Mouse (Mus musculus) CH12.LX (cell line): ENCODE results near the gene Camkk2. TPM values are rescaled to one million over a fixed set of nuclear protein-coding genes. Genes with fewer than 3 reads are reported as not detected.

ENCODE experiments used
- DNase-seq: peaks from one replicate; pipeline ENCODE4 v3.0.0-alpha.2; 2013; ENCODE audit errors: extremely low read depth
- H3K27ac ChIP-seq: 2 replicates; pipeline ENCODE4 v1.5.1; 2012; ENCODE audit warnings: low read depth, mild to moderate bottlenecking, control low read depth, moderate library complexity; ENCODE audit not compliant: insufficient read depth
- H3K27me3 ChIP-seq: replicated peaks from 2 replicates; pipeline ENCODE3; 2012; ENCODE audit warnings: inconsistent platforms
- H3K36me3 ChIP-seq, 2 experiments: replicated peaks in 1 of 2; 2 replicates each; pipeline versions ENCODE3 to v1.6.1; 2012; ENCODE audit warnings: inconsistent platforms in 1 of 2, low read length in 1 of 2, mild to moderate bottlenecking in 1 of 2, mixed read lengths in 1 of 2, moderate library complexity in 1 of 2; ENCODE audit not compliant: control insufficient read depth in 1 of 2, insufficient read depth in 1 of 2
- H3K4me1 ChIP-seq, 2 experiments: 2 replicates each; pipeline ENCODE4 v1.6.1; 2012; ENCODE audit warnings: inconsistent platforms in 1 of 2, moderate library complexity in 1 of 2; ENCODE audit not compliant: insufficient read depth in 2 of 2, control insufficient read depth in 1 of 2
- H3K4me2 ChIP-seq: 2 replicates; pipeline ENCODE4 v1.6.1; 2012; ENCODE audit warnings: low read depth, mild to moderate bottlenecking, control low read depth; ENCODE audit not compliant: poor library complexity, insufficient read depth, severe bottlenecking
- H3K4me3 ChIP-seq, 3 experiments: fragments of 150-350 bp in 1 of 3; sonication (generic) in 1 of 3; replicated peaks in 1 of 3; 2 replicates each; pipeline versions ENCODE3 to v1.5.1; 2011 to 2012; ENCODE audit warnings: low read depth in 2 of 3, low read length in 2 of 3, mild to moderate bottlenecking in 2 of 3, moderate library complexity in 2 of 3, control low read depth in 1 of 3, improper control_type of control experiment in 1 of 3, inconsistent platforms in 1 of 3, mixed read lengths in 1 of 3; ENCODE audit not compliant: poor library complexity in 1 of 3
- H3K79me2 ChIP-seq: replicated peaks from 2 replicates; pipeline ENCODE4 v1.6.1; 2012; ENCODE audit warnings: mild to moderate bottlenecking, moderate library complexity; ENCODE audit not compliant: control insufficient read depth, poor library complexity, insufficient read depth, severe bottlenecking; ENCODE audit errors: extremely low read depth
- H3K9ac ChIP-seq: 2 replicates; pipeline ENCODE4 v1.6.1; 2012; ENCODE audit warnings: low read depth, mild to moderate bottlenecking, control low read depth, moderate library complexity; ENCODE audit not compliant: insufficient read depth
- H3K9me3 ChIP-seq: replicated peaks from 2 replicates; pipeline ENCODE3; 2012; ENCODE audit warnings: low read length, inconsistent platforms, mixed read lengths
- BHLHE40 ChIP-seq: IDR thresholded peaks from 2 replicates; pipeline ENCODE4 v1.6.1; 2011; ENCODE audit warnings: mild to moderate bottlenecking, low read depth, low read length, improper control_type of control experiment
- CHD1 ChIP-seq: IDR thresholded peaks from 2 replicates; pipeline ENCODE4 v1.6.1; 2012; ENCODE audit warnings: low read depth, low read length, improper control_type of control experiment, inconsistent platforms
- CTCF ChIP-seq, 2 experiments: IDR thresholded peaks in 1 of 2; conservative IDR thresholded peaks in 1 of 2; 2 replicates each; pipeline ENCODE4 v1.5.1; 2011 to 2012; ENCODE audit warnings: low read depth in 2 of 2, low read length in 2 of 2, improper control_type of control experiment in 1 of 2, inconsistent platforms in 1 of 2, mild to moderate bottlenecking in 1 of 2, moderate library complexity in 1 of 2
- EP300 ChIP-seq: IDR thresholded peaks from 2 replicates; pipeline ENCODE4 v1.6.1; 2011; ENCODE audit warnings: low read length, improper control_type of control experiment
- GABPA ChIP-seq: IDR thresholded peaks from 2 replicates; pipeline ENCODE4 v1.6.1; 2012; ENCODE audit warnings: low read depth, low read length, improper control_type of control experiment, inconsistent platforms; ENCODE audit not compliant: insufficient replicate concordance
- HCFC1 ChIP-seq: IDR thresholded peaks from 2 replicates; pipeline ENCODE4 v1.6.1; 2012; ENCODE audit warnings: low read depth, mild to moderate bottlenecking, inconsistent platforms, low read length, improper control_type of control experiment
- IRF4 ChIP-seq: IDR thresholded peaks from 2 replicates; pipeline ENCODE4 v1.6.1; 2014; ENCODE audit warnings: low read depth, mild to moderate bottlenecking, inconsistent platforms, low read length, improper control_type of control experiment
- MAFK ChIP-seq: IDR thresholded peaks from 2 replicates; pipeline ENCODE4 v1.6.1; 2011; ENCODE audit warnings: low read length, improper control_type of control experiment; ENCODE audit not compliant: insufficient replicate concordance
- MXI1 ChIP-seq: IDR thresholded peaks from 2 replicates; pipeline ENCODE4 v1.6.1; 2011; ENCODE audit warnings: mild to moderate bottlenecking, low read depth, low read length, improper control_type of control experiment
- NELFE ChIP-seq: IDR thresholded peaks from 2 replicates; pipeline ENCODE4 v1.6.1; 2011; ENCODE audit warnings: low read depth, low read length, improper control_type of control experiment
- NRF1 ChIP-seq: IDR thresholded peaks from 2 replicates; pipeline ENCODE4 v1.6.1; 2014; ENCODE audit warnings: low read depth, mild to moderate bottlenecking, inconsistent platforms, low read length, improper control_type of control experiment, moderate library complexity
- POLR2A ChIP-seq: IDR thresholded peaks from 2 replicates; pipeline ENCODE4 v1.6.1; 2011; ENCODE audit warnings: low read depth, mild to moderate bottlenecking, improper control_type of control experiment, low read length
- POLR2AphosphoS2 ChIP-seq: IDR thresholded peaks from 2 replicates; pipeline ENCODE4 v1.6.1; 2011; ENCODE audit warnings: low read depth, low read length, improper control_type of control experiment
- RAD21 ChIP-seq: IDR thresholded peaks from 2 replicates; pipeline ENCODE4 v1.6.1; 2011; ENCODE audit warnings: low read depth, mild to moderate bottlenecking, low read length, improper control_type of control experiment, moderate library complexity
- RCOR1 ChIP-seq: conservative IDR thresholded peaks from 2 replicates; pipeline ENCODE4 v1.6.1; 2012; ENCODE audit warnings: low read depth, mild to moderate bottlenecking, inconsistent platforms, low read length, improper control_type of control experiment
- SMC3 ChIP-seq: IDR thresholded peaks from 2 replicates; pipeline ENCODE4 v1.6.1; 2011; ENCODE audit warnings: low read depth, low read length, improper control_type of control experiment
- TBP ChIP-seq: conservative IDR thresholded peaks from 2 replicates; pipeline ENCODE4 v1.6.1; 2011; ENCODE audit warnings: low read depth, low read length, improper control_type of control experiment
- TCF12 ChIP-seq: IDR thresholded peaks from 2 replicates; pipeline ENCODE4 v1.6.1; 2014; ENCODE audit warnings: low read depth, mild to moderate bottlenecking, inconsistent platforms, low read length, improper control_type of control experiment
- USF1 ChIP-seq: IDR thresholded peaks from 2 replicates; pipeline ENCODE4 v1.6.1; 2014; ENCODE audit warnings: low read depth, mild to moderate bottlenecking, inconsistent platforms, low read length, improper control_type of control experiment
- USF2 ChIP-seq: conservative IDR thresholded peaks from 2 replicates; pipeline ENCODE4 v1.6.1; 2011; ENCODE audit warnings: low read depth, low read length, improper control_type of control experiment
- ZNF384 ChIP-seq: IDR thresholded peaks from 2 replicates; pipeline ENCODE4 v1.6.1; 2012; ENCODE audit warnings: low read depth, low read length, improper control_type of control experiment, inconsistent platforms
- dilution Hi-C: fragments of 300-500 bp; cut with MboI; formaldehyde crosslinking; loops from 2 replicates; pipeline ENCODE4 v1.14.3; 2020; ENCODE audit warnings: low sequenced_read_pairs; ENCODE audit not compliant: extremely low pct_unique_long_range_greater_than_20kb, extremely low pct_ligation_motif_present
- in situ Hi-C: fragments of 300-500 bp; cut with MboI; formaldehyde crosslinking; loops from 3 replicates; pipeline ENCODE4 v1.14.3; 2019; ENCODE audit warnings: low sequenced_read_pairs, low pct_ligation_motif_present, low pct_unique_long_range_greater_than_20kb, mixed read lengths
- polyA plus RNA-seq: library from polyadenylated mRNA; unstranded; fragments of >175 nt; gene quantifications from 2 replicates; pipeline ENCODE4 v1.2.1, GENCODE M21; 2012; ENCODE audit warnings: low read depth; ENCODE audit not compliant: insufficient read length
- total RNA-seq, 2 experiments: library from RNA; depleted of rRNA; stranded (reverse); fragments of 300-350 nt in 1 of 2; fragments of >200 nt in 1 of 2; gene quantifications; 2 replicates each; pipeline ENCODE4 v1.2.3; 2012 to 2014

Camkk2 gene
- total and polyA plus RNA-seq, 3 experiments: 8.6 to 12.7 (median 12.3) TPM

DNA sequence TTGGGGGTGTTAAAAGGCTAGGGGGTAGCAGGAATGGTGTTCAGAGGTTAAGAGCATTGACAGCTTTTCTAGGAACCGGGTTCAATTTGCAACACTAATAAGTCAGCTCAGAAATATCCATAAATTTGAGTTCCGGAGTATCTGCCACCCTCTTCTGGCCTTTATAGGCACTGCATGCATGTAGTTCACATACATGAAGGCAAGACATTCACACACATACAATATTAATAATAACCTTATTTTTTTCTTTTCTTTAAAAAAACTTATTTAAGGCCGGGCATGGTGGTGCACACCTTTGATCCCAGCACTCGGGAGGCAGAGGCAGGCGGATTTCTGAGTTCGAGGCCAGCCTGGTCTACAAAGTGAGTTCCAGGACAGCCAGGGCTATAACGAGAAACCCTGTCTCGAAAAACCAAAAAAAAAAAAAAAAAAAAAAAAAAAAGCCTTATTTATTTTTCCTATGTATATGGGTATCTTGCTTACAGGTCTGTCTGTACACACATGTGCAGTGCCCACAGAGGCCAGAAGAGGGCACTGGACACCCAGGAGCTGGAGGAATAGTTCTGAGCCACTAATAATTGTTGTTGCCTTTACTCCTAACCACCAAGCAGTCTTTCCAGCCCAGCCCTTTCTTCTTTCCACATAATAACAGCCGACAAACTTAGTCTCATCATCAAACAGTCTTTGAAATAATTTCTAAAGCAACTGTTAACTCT lies 32.3 kb upstream of the Camkk2 start:
- Histone ChIP-seq H3K27ac (no peak overlapping the region), H3K9me3 (no peaks in the 10 kb centered on the region), H3K27me3 (no peaks in the 10 kb centered on the region), H3K79me2 (no peaks in the 10 kb centered on the region), H3K4me1 (no peaks in the 10 kb centered on the region), H3K4me2 (no peak overlapping the region), H3K9ac (no peak overlapping the region), H3K36me3 (peaks cover 59 to 79% of the 10 kb centered on the region in 2 experiments), H3K4me3 (no peak overlapping the region)
- in situ Hi-C loops (no loop called here), dilution Hi-C loops (no loop called here)
- no peak for TF ChIP-seq MXI1
- TF ChIP-seq USF1: no peak
- TF ChIP-seq IRF4: no peak
- no peak for TF ChIP-seq NRF1
- no peak for TF ChIP-seq POLR2A
- no peak for TF ChIP-seq GABPA
- TF ChIP-seq USF2: no peak
- no peak for TF ChIP-seq CHD1
- no peak for TF ChIP-seq TBP
- TF ChIP-seq RAD21: peak; percentile 79
- TF ChIP-seq NELFE: no peak
- peak; percentile 66 for TF ChIP-seq SMC3
- no peak for TF ChIP-seq RCOR1
- no peak for TF ChIP-seq MAFK
- TF ChIP-seq EP300: no peak
- TF ChIP-seq HCFC1: no peak
- peak; percentile 59 for TF ChIP-seq ZNF384
- TF ChIP-seq CTCF (conservative IDR thresholded peaks at IDR 0.05 in 1 of 2, IDR thresholded peaks at IDR 0.05 in 1 of 2; ENCODE audit: low read depth in 2 of 2, low read length in 2 of 2): peak; percentile 29 to 78
- TF ChIP-seq TCF12: no peak
- TF ChIP-seq BHLHE40: no peak
- TF ChIP-seq POLR2AphosphoS2: no peak
- peak; percentile 77 for DNase-seq

DNA sequence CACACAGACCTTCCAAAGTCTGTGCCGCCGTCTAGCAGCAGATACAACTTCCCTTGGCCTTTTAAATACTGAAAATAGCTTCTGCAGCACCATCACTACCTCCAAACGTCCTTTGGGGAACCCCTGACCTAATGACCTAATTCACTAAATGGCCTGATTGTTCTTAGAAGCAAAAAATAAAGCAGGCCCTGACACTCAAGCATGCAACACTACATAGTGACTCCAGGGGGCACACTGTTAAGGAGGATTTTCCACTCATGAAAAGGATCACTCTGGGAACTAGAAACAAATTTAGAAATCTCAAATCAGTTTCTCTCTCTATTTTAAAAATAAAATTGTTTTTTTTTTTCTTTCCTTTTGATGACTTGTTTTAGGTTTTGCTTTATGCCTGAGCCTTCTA lies 26.3 kb upstream of the Camkk2 start:
- TF ChIP-seq CTCF (conservative IDR thresholded peaks at IDR 0.05 in 1 of 2, IDR thresholded peaks at IDR 0.05 in 1 of 2; ENCODE audit: low read depth in 2 of 2, low read length in 2 of 2) (peak; percentile 7 to 54; a peak in 2 of 4 replicates), SMC3 (peak; percentile 41; the same call in 1 of the 2 replicates), RAD21 (peak; percentile 9), USF2 (no peak)
- in situ Hi-C loops: no loop called here
- Histone ChIP-seq H3K36me3 (peaks cover 68 to 83% of the 10 kb centered on the region in 2 experiments), H3K9ac (no peak overlapping the region), H3K9me3 (no peaks in the 10 kb centered on the region), H3K79me2 (0 out of 2 replicates have a peak, but pooled peaks cover 4% of the 10 kb centered on the region), H3K4me2 (no peak overlapping the region), H3K4me1 (peaks cover 0 to 54% of the 10 kb centered on the region in 2 experiments; a peak in 3 of 4 replicates), H3K27me3 (no peaks in the 10 kb centered on the region), H3K4me3 (no peak overlapping the region), H3K27ac (no peak overlapping the region)
- dilution Hi-C loops: no loop called here
- no peak for DNase-seq
